Mouse (Mus musculus): ENCODE data around the gene Krtcap3.

Krtcap3 gene

GRCm38 (mm10) chr5:31253806-31254205, 2.3 kb downstream of the Krtcap3 start:
- no peak for DNase-seq

- peak; percentile 65 for DNase-seq
Observed at GRCm38 (mm10) chr5:31254452-31254851, 3.0 kb downstream of the Krtcap3 start.

DNA sequence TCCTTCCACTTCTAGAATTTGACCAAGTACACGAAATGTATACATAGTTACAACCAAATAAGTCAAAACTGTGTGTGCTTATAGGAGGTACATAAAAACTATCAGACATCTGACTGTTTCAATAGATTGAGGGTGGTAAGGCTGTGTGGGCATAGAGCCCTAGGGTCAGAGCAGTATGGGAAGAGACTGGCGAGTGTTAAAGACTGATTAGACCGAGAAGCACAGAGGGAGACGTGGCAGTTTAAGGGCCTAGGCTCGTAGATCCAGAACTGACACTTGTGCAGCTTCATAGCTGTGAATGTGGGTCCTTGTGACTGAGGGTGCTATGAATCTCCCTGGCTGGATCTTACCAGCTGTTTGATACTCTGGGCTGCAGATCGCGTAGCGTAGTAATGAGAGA, 3.4 kb downstream of the Krtcap3 start:
- DNase-seq, result no peak

- DNase-seq, result no peak
Observed at GRCm38 (mm10) chr5:31255381-31255780, 3.9 kb downstream of the Krtcap3 start.

- no peak for DNase-seq
Observed at GRCm38 (mm10) chr5:31255971-31256370, 4.5 kb downstream of the Krtcap3 start.

GRCm38 (mm10) chr5:31257616-31258015, 6.1 kb downstream of the Krtcap3 start:
- DNase-seq, result no peak

DNA sequence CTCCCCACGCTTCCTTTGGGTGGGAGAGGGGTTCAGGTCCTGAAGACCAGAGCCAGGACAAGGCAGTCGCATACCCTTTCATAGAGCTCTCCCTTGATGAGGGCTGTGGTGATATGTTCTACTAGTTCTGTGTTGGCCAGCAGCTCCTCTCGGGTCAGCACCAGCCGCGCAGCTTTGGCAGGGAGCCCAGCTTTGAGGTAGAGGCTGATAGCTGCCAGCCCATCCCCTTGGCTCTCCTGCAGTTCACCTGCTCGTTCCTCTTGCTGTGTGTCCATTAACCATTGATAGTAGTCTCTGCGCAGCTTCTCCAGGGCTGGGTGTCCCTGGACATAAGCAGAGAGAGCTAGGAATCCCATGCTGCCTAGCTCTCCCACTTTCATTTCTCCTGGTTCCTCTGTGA, 14.6 kb downstream of the Krtcap3 start:
- no peak for DNase-seq

DNA sequence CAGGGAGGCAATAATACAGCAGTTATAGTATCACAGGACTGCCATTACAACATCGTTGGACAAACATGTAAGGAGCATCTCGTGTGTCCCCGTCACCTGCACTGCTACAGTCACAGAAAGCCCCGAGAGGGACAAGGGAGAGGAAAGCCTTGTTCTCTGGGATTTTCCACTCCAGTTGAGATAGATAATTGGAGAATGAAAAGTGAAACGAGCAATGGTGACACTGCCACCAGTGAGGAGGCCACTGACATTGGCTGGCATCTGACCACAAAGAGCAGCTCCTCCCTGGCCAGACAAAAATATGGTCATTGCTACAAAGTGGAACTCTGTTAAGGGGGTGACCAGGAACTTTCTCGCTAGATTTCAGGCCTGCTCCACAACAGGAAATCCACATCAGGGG, 16.2 kb downstream of the Krtcap3 start:
- no peak for DNase-seq

GRCm38 (mm10) chr5:31273018-31273417, 21.5 kb downstream of the Krtcap3 start:
- no peak for DNase-seq

- no peak for DNase-seq
Observed at GRCm38 (mm10) chr5:31279245-31279988, 27.9 kb downstream of the Krtcap3 start.

- DNase-seq, result no peak
Observed at GRCm38 (mm10) chr5:31288225-31288624, 36.7 kb downstream of the Krtcap3 start.

DNA sequence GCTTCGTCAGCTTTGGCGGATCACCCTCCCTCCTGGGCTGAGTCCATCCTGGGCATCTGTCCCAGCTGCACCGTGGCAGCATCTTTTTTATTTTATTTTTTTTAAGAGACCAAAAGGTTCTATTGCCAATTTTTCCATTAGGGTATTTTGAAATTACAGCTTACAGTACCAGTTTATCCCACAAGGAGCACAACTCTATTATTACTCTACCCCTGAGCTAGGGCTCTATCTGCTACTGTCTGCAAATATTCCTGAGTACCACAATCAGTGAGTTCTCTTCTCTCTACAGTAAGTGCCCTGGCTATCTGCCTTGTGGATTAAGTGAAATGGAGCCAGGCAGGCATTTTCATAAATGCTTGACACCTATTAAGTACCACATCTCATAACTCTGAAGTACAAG, 37.2 kb downstream of the Krtcap3 start:
- DNase-seq, result no peak

- no peak for DNase-seq
Observed at GRCm38 (mm10) chr5:31289626-31290230, 38.2 kb downstream of the Krtcap3 start.

- DNase-seq, result peak; percentile 97
Observed at GRCm38 (mm10) chr5:31290521-31291360, 39.2 kb downstream of the Krtcap3 start, which contains the start of gene Ift172. Ift172 (minus strand) TSS chr5:31291116.

- no peak for DNase-seq
Observed at GRCm38 (mm10) chr5:31291361-31291688, 39.8 kb downstream of the Krtcap3 start.

GRCm38 (mm10) chr5:31294964-31295605, 43.6 kb downstream of the Krtcap3 start:
- DNase-seq, result no peak

DNA sequence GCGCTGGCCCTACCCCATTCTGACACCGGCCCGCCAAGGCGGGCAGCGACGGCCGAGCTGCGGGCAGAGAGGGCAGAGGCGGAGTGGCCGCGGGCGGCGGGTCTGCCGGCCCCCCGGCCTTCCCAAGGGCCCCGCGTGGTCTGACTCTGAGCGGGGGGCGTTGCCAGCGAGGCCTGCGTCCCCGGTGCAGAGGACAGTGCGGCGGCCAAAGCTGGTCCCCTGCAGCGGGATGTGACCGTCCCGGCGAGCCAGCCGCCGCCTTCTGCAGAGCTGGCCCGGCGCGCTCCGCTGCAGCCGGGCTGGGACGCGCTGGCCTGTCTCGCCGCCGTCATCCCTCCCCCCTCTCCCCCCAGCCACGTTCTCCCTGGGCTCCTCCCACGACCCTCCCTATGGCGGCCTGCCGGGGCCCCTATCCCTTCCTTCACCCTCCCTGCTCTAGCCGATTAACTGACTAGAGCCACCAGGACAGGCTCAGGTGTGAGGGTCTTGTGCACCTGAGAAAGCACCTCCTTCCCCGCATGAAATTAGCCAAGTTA, 44.2 kb downstream of the Krtcap3 start, which contains the start of gene Fndc4:
Fndc4 (minus strand) TSS at position 475 of the 536 bp plus-strand sequence.
- peak; percentile 26 for DNase-seq

DNA sequence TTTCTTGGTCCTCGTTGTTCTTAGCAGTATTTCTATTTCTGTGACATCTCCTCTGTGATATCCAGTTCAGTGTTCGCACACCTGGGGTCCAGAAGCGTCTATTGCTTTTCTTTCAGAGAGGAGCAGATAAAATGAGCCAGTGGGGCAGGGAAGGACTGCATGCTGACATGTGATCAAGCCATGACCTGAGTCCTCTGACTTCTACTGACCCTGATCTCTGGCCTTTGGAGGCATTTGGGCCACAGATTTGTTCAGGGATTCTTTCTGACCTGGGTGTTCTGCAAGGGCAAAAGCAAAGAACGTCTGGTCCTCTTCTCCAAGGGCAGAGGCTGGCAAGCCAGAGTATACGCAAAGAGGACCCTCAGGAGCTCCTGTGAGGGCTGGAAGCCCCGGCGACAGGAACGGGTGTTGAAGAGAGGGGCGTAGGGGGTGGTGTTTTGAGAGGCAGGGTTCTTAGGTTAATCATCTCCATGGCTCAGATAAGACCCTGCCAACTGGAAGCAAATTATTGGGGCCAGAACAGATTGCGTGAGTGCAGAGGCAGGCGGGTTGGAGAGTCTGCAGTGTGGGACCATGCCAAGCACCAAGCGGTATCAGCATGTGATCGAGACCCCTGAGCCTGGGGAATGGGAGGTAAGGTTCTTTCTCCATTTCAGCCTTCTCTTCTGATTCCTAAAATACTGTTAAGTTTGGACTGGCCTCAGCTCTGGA, 45.7 kb downstream of the Krtcap3 start, which contains the start of gene Gckr:
Gckr (plus strand) TSS at position 397 of the 711 bp plus-strand sequence.
- DNase-seq, result no peak

DNA sequence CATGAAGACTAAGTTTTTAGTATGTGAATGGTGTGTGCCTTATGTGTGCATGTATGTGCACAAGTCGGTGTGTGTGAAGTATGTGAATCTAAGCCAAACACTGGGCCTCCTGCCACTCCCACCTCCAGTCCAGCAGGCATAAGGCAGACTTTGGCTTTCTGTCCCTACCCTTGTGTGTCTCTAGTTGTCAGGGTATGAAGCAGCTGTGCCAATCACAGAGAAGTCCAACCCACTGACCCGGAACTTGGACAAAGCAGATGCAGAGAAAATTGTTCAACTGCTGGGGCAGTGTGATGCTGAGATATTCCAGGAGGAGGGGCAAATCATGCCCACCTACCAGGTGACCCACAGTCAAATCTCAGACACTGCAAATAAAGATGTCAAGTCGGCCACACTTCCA, 46.5 kb downstream of the Krtcap3 start:
- no peak for DNase-seq

- no peak for DNase-seq
Observed at GRCm38 (mm10) chr5:31298486-31298885, 47.0 kb downstream of the Krtcap3 start.

GRCm38 (mm10) chr5:31301866-31302265, 50.4 kb downstream of the Krtcap3 start:
- DNase-seq, result no peak

Data from lung, postnatal 14 days (tissue).